9 mouse cellular contexts compared by ENCODE assay signal in genomic region chr8:129264296-129264695, GRCm38 (mm10). TPM values are rescaled to one million over a fixed set of nuclear protein-coding genes. Genes with fewer than 3 reads are reported as not detected.
DNase-seq lines count a peak whose midpoint lies in the region; ATAC-seq and TF ChIP-seq lines count a peak whose summit lies in the region.
"Had no signal": no experiment of that assay in that cellular context is flagged by ENCODE, and none has a peak within 500 bp of the region (broad histone marks: within the 10 kb centered on the region; RNA-seq: fewer than 3 reads in every experiment).

No protein-coding gene starts in this region.

- ATAC-seq in forebrain, embryonic 16.5 days: no peak
- no peak for ATAC-seq in liver, embryonic 15.5 days (ENCODE audit: insufficient read depth)

- no peak overlapping the region; the same call in 1 of the 2 replicates for H3K9ac ChIP-seq in forebrain, embryonic 16.5 days (replicated peaks; ENCODE audit: low read depth, low read length)
- H3K9ac ChIP-seq in liver, embryonic 15.5 days: no peak overlapping the region

- DNase-seq in A20 (ENCODE audit: low read depth, low spot score): peak; percentile 36
- no peak for DNase-seq in frontal cortex, postnatal 36 days (ENCODE audit: low spot score in 2 of 2)
- no peak for DNase-seq in natural killer cell, adult 2 months (ENCODE audit: low spot score in 2 of 2)
- no peak for DNase-seq in cerebellum, postnatal 4 days (ENCODE audit: low spot score in 2 of 2)
- DNase-seq: kidney, adult 9 months; right cerebral cortex, postnatal 14 days had no signal

- peak overlapping the region; percentile 77 for H3K4me3 ChIP-seq in E14TG2a.4 (replicated peaks; ENCODE audit: low read length)
- peak overlapping the region; percentile 49 for H3K4me3 ChIP-seq in forebrain, embryonic 16.5 days (replicated peaks; ENCODE audit: low read length)
- H3K4me3 ChIP-seq in liver, embryonic 15.5 days (replicated peaks): peak overlapping the region; percentile 67

- TF ChIP-seq CTCF in E14TG2a.4 (conservative IDR thresholded peaks at IDR 0.05; ENCODE audit: low read length): no peak

- 86% methylated on average over 2 of the region's 2 CpGs for WGBS in forebrain, embryonic 16.5 days
- WGBS in liver, embryonic 15.5 days (ENCODE audit: insufficient replicate concordance): 15% methylated on average over 2 of the region's 2 CpGs

- no peak overlapping the region for H3K27ac ChIP-seq in forebrain, embryonic 16.5 days (ENCODE audit: low read length)
- no peak overlapping the region for H3K27ac ChIP-seq in liver, embryonic 15.5 days (replicated peaks)

- H3K27me3 ChIP-seq in E14TG2a.4 (ENCODE audit: insufficient read depth, low read length): no peaks in the 10 kb centered on the region
- H3K27me3 ChIP-seq in forebrain, embryonic 16.5 days (replicated peaks; ENCODE audit: control insufficient read depth, insufficient read depth, low read length): no peaks in the 10 kb centered on the region
- no peaks in the 10 kb centered on the region for H3K27me3 ChIP-seq in liver, embryonic 15.5 days

- peaks cover 6% of the 10 kb centered on the region; the same call in 1 of the 2 replicates for H3K4me1 ChIP-seq in E14TG2a.4 (replicated peaks; ENCODE audit: low read depth, low read length)
- 0 out of 2 replicates have a peak, but pooled peaks cover 4% of the 10 kb centered on the region for H3K4me1 ChIP-seq in forebrain, embryonic 16.5 days (replicated peaks; ENCODE audit: control insufficient read depth, insufficient read depth, low read length)
- H3K4me1 ChIP-seq in liver, embryonic 15.5 days (replicated peaks): peaks cover 5% of the 10 kb centered on the region; the same call in 1 of the 2 replicates

- H3K36me3 ChIP-seq in E14TG2a.4 (ENCODE audit: insufficient read depth, low read length): peaks cover 28% of the 10 kb centered on the region
- H3K36me3 ChIP-seq in forebrain, embryonic 16.5 days (ENCODE audit: control insufficient read depth, insufficient read depth): peaks cover 11% of the 10 kb centered on the region
- peaks cover 20% of the 10 kb centered on the region for H3K36me3 ChIP-seq in liver, embryonic 15.5 days (replicated peaks)

- H3K4me2 ChIP-seq in forebrain, embryonic 16.5 days (ENCODE audit: low read length): peak overlapping the region; percentile 54
- peak overlapping the region; percentile 73 for H3K4me2 ChIP-seq in liver, embryonic 15.5 days

- H3K9me3 ChIP-seq in E14TG2a.4 (ENCODE audit: low read length): peaks cover 53% of the 10 kb centered on the region
- peaks cover 12% of the 10 kb centered on the region for H3K9me3 ChIP-seq in forebrain, embryonic 16.5 days (ENCODE audit: control insufficient read depth, low read length)
- H3K9me3 ChIP-seq in liver, embryonic 15.5 days (replicated peaks): no peaks in the 10 kb centered on the region; the same call in 1 of the 2 replicates

RNA-seq across cellular contexts. Expression of gene 2610044O15Rik8, which starts 30.1 kb away (rescaled TPM):
- polyA plus RNA-seq in forebrain, embryonic 16.5 days (2015; fragmentation: Nextera tagmentation; extraction: Ambion mirVana): 31.1 TPM in 2 replicates
- polyA plus RNA-seq in liver, embryonic 15.5 days (2015; fragmentation: Nextera tagmentation; extraction: Ambion mirVana): 5.3 and 6.0 TPM in 2 replicates
